Mouse (Mus musculus) kidney, adult 2 months (tissue): ENCODE measurements at regions not wholly inside any gene's neighbourhood (a gene's known extent, or its start where the extent isn't known, plus 50 kb on each side); places are given as distances from the start of the nearest gene placed in this dataset.

Source experiments
- CTCF ChIP-seq: fragments of 200-500 bp; conservative IDR thresholded peaks from 2 replicates; pipeline ENCODE4 v1.5.1; 2011; ENCODE audit warnings: low read depth, mild to moderate bottlenecking, control low read depth, low read length, moderate library complexity, mixed read lengths; ENCODE audit not compliant: insufficient read depth, insufficient read length
- POLR2A ChIP-seq: fragments of 200-500 bp; IDR thresholded peaks from one replicate; pipeline ENCODE4 v1.6.1; 2011; ENCODE audit warnings: low read depth, low read length, control low read depth

DNA sequence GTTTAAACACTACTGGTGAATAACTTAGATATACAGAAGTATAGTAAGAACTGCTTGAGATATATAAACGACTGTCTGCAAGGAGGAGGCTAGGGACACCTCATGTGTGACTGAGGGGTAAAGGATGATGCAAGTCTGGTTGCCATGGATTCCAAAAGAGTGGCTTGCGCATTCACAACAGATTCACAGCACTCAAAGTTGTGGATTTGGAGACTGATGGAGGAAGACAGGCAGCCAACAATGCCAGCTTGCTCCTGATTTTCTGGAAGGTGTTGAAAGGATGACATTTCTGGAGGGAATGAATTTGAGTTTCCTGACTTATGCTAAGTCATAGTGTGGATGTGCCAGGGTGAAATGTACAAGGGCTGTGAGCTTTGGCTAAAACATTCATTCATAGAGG lies 353.4 kb downstream of the Bmper start:
- no peak for TF ChIP-seq CTCF
- TF ChIP-seq POLR2A, result no peak
